Mouse (Mus musculus) forebrain, embryonic 16.5 days (tissue): ENCODE data around the gene Pnlip. TPM values are rescaled to one million over a fixed set of nuclear protein-coding genes. Genes with fewer than 3 reads are reported as not detected.
A peak's percentile ranks its signal among the peaks of the same experiment; 100 is the strongest.

Source experiments
- ATAC-seq: fragments of 200-750 bp; cut with Nextera tagmentation; 2 replicates; pipeline ENCODE4 v1.8.0; 2017; ENCODE audit warnings: mild to moderate bottlenecking, moderate library complexity
- H3K27ac ChIP-seq: fragments of 300-500 bp; sonication (generic); 2 replicates; pipeline ENCODE4 v1.5.1; 2014; ENCODE audit warnings: low read length, control low read depth
- H3K27me3 ChIP-seq: fragments of 300-500 bp; sonication (generic); replicated peaks from 2 replicates; pipeline ENCODE4 v1.6.1; 2014; ENCODE audit warnings: low read length; ENCODE audit not compliant: control insufficient read depth, insufficient read depth
- H3K36me3 ChIP-seq: fragments of 300-500 bp; sonication (generic); 2 replicates; pipeline ENCODE4 v1.6.1; 2014; ENCODE audit not compliant: control insufficient read depth, insufficient read depth
- H3K4me1 ChIP-seq: fragments of 300-500 bp; sonication (generic); replicated peaks from 2 replicates; pipeline ENCODE4 v1.6.1; 2014; ENCODE audit warnings: low read length; ENCODE audit not compliant: control insufficient read depth, insufficient read depth
- H3K4me2 ChIP-seq: fragments of 300-500 bp; sonication (generic); 2 replicates; pipeline ENCODE4 v1.6.1; 2014; ENCODE audit warnings: mild to moderate bottlenecking, low read length, control low read depth
- H3K4me3 ChIP-seq: fragments of 300-500 bp; sonication (generic); replicated peaks from 2 replicates; pipeline ENCODE4 v1.5.1; 2014; ENCODE audit warnings: mild to moderate bottlenecking, low read length, control low read depth
- H3K9ac ChIP-seq: fragments of 300-500 bp; sonication (generic); replicated peaks from 2 replicates; pipeline ENCODE4 v1.6.1; 2014; ENCODE audit warnings: low read depth, low read length, control low read depth
- H3K9me3 ChIP-seq: fragments of 300-500 bp; sonication (generic); 2 replicates; pipeline ENCODE4 v1.6.1; 2016; ENCODE audit warnings: low read length; ENCODE audit not compliant: control insufficient read depth
- WGBS: fragments of 180-500 bp; shearing (Covaris S2); extraction: QIAGEN DNeasy Blood & Tissue Kit; methylation state at CpG from one replicate; pipeline ENCODE4 v1.1.7; 2014; 5-methylcytosine and 5-hydroxymethylcytosine counted together
- polyA plus RNA-seq: library from polyadenylated mRNA; unstranded; fragments of >200 nt; fragmentation: Nextera tagmentation; extraction: Ambion mirVana; gene quantifications from 2 replicates; pipeline ENCODE4 v1.2.1, GENCODE M21; 2015

Pnlip gene
- polyA plus RNA-seq, 1 experiment from 2014 or later = 0.46 TPM

- 85% methylated on average over 3 of the region's 3 CpGs for WGBS
- Histone ChIP-seq H3K27me3 (no peaks in the 10 kb centered on the region), H3K36me3 (no peaks in the 10 kb centered on the region), H3K4me3 (no peak overlapping the region), H3K9me3 (no peaks in the 10 kb centered on the region), H3K4me1 (no peaks in the 10 kb centered on the region), H3K4me2 (no peak overlapping the region), H3K9ac (no peak overlapping the region), H3K27ac (no peak overlapping the region)
- ATAC-seq = no peak
These were observed 22.9 kb upstream of the Pnlip start for GRCm38 (mm10) chr19:58629351-58629773.

DNA sequence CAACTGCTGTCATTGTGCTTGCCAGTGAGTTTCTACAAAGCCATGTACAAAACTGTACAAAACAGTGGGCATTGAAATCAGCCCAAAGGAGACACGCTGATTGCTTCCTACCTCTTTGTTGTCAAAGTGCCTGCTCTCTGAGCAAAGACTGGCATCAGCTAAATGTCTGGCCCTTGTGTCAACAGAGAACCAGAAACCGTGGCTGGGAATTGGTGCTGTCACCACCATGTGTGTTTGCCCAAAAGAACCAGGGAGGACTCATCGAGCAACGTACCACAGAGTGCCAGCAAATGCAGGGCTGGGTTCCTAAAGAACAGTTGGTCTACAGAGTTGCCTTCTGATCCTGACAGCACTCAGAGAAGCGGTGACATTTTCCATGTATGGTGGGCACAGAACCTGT lies 2.3 kb upstream of the Pnlip start:
- WGBS = 47% methylated on average over 5 of the region's 5 CpGs
- no peak overlapping the region for H3K9ac ChIP-seq
- ATAC-seq = no peak

GRCm38 (mm10) chr19:58662098-58662497 lies 9.8 kb downstream of the Pnlip start:
- H3K36me3 ChIP-seq = no peaks in the 10 kb centered on the region
- no peak overlapping the region for H3K27ac ChIP-seq
- ATAC-seq = no peak
- no peaks in the 10 kb centered on the region for H3K27me3 ChIP-seq
- no peaks in the 10 kb centered on the region for H3K9me3 ChIP-seq
- no peak overlapping the region for H3K4me2 ChIP-seq
- no peaks in the 10 kb centered on the region for H3K4me1 ChIP-seq
- WGBS = 59% methylated on average over 4 of the region's 4 CpGs
- H3K9ac ChIP-seq = no peak overlapping the region
- H3K4me3 ChIP-seq = no peak overlapping the region

More for the DNA sequence above, 2.3 kb upstream of the Pnlip start:
- Histone ChIP-seq H3K9me3 (no peaks in the 10 kb centered on the region), H3K4me1 (no peaks in the 10 kb centered on the region), H3K27ac (no peak overlapping the region), H3K4me2 (no peak overlapping the region), H3K27me3 (no peaks in the 10 kb centered on the region), H3K36me3 (no peaks in the 10 kb centered on the region), H3K4me3 (no peak overlapping the region)

GRCm38 (mm10) chr19:58663317-58663716 lies 11.0 kb downstream of the Pnlip start:
- no peak for ATAC-seq
- no peaks in the 10 kb centered on the region for H3K4me1 ChIP-seq
- H3K4me2 ChIP-seq = no peak overlapping the region
- 79% methylated on average over 2 of the region's 2 CpGs for WGBS
- no peak overlapping the region for H3K9ac ChIP-seq
- no peaks in the 10 kb centered on the region for H3K9me3 ChIP-seq
- no peaks in the 10 kb centered on the region for H3K36me3 ChIP-seq
- no peak overlapping the region for H3K4me3 ChIP-seq
- H3K27me3 ChIP-seq = no peaks in the 10 kb centered on the region
- H3K27ac ChIP-seq = no peak overlapping the region

DNA sequence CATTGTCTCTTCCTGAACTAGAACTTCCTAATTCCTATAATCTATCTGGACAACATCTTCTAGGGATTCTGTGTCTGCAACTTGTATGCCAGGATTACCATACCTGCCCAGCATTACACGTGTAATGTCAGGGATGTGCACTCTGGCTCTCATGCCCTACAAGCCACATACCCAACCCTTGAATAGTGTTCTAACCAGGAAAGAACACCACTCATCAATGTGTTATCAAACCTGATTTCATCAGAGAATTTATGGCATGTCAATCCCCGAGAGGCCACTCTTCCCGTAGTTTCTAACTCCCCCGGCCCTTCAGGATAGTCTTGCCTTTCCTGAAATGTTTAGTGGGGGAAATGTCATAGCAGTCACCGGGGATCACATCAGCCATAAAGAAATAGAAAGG lies 12.6 kb downstream of the Pnlip start:
- no peak overlapping the region for H3K9ac ChIP-seq
- H3K36me3 ChIP-seq = no peaks in the 10 kb centered on the region
- no peak overlapping the region for H3K4me3 ChIP-seq
- H3K4me2 ChIP-seq = no peak overlapping the region
- H3K4me1 ChIP-seq = no peaks in the 10 kb centered on the region
- no peaks in the 10 kb centered on the region for H3K27me3 ChIP-seq
- no peak for ATAC-seq
- no peaks in the 10 kb centered on the region for H3K9me3 ChIP-seq
- no peak overlapping the region for H3K27ac ChIP-seq
- WGBS = 91% methylated on average over 5 of the region's 5 CpGs

DNA sequence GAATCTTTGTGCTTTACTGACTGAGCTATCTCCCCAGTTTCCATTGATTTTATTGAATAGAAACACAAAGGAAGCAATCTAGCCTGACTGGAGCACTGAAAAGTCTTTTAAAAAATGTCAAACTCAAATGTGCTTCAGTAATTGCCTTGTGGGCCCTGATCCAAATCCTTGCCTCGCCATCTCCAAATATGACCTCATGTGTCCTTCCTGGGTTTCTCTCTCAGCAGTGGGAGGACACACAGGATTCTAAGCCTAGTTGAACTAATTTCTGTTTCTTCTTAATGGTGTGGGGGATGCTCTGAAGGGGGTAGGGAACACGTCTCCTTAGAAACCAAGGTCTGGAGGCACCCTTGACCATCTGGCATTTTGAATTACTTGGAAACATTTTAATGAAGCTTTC lies 22.3 kb downstream of the Pnlip start:
- ATAC-seq = peak; percentile 73
- H3K4me1 ChIP-seq = peaks cover 6% of the 10 kb centered on the region

DNA sequence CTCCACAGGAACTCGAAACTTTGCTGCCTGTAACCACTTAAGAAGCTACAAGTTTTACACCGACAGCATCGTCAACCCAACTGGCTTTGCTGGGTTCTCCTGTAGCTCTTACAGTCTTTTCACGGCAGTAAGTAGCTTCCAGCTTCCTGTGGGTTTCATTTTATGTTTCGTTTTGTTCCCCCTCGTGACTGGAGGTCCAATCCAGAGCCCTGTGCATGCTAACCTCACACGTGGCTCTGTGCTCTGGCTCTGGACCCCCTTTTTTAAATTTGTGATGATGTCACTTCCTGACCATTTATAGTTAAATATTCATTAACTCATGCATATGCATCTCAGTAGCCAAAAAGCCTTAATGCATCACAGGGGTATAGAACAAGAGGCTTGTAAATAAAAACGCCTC lies 24.8 kb downstream of the Pnlip start:
- Histone ChIP-seq H3K36me3 (no peaks in the 10 kb centered on the region), H3K4me1 (peaks cover 6% of the 10 kb centered on the region), H3K4me2 (no peak overlapping the region), H3K27ac (no peak overlapping the region), H3K27me3 (no peaks in the 10 kb centered on the region), H3K4me3 (no peak overlapping the region), H3K9ac (no peak overlapping the region), H3K9me3 (no peaks in the 10 kb centered on the region)
- WGBS = 65% methylated on average over 8 of the region's 8 CpGs
- ATAC-seq = no peak

More for the DNA sequence above, 22.3 kb downstream of the Pnlip start:
- H3K27me3 ChIP-seq = no peaks in the 10 kb centered on the region
- WGBS = 8% methylated on average over 2 of the region's 2 CpGs
- H3K4me3 ChIP-seq = no peak overlapping the region
- no peaks in the 10 kb centered on the region for H3K9me3 ChIP-seq
- H3K36me3 ChIP-seq = no peaks in the 10 kb centered on the region
- H3K27ac ChIP-seq = no peak overlapping the region
- no peak overlapping the region for H3K4me2 ChIP-seq
- no peak overlapping the region for H3K9ac ChIP-seq

- 90% methylated on average over 1 of the region's 1 CpGs for WGBS
- Histone ChIP-seq H3K27ac (no peak overlapping the region), H3K4me3 (no peak overlapping the region), H3K9me3 (no peaks in the 10 kb centered on the region), H3K9ac (no peak overlapping the region), H3K4me1 (no peaks in the 10 kb centered on the region), H3K4me2 (no peak overlapping the region), H3K27me3 (no peaks in the 10 kb centered on the region), H3K36me3 (no peaks in the 10 kb centered on the region)
- ATAC-seq = no peak
These were observed 36.6 kb downstream of the Pnlip start for GRCm38 (mm10) chr19:58688933-58689332.

DNA sequence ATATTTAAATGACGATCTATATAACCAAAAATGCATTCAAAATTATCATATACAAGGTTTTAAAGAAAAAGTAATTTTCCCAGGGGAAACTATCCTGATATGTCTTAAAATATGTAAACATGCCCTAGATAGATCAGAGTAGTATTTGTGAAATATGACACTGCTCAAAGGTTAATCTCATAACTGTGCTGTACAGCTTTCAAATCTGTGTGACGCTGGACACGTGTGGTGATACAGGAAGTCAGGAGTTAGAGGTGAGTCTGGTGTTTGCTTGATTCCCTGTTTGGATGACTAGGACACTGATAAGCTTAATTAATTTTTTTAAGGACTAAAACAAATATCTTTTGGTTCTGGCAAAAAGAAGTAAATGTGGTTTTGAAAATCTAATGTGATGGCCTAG lies 43.0 kb downstream of the Pnlip start:
- H3K9ac ChIP-seq = no peak overlapping the region
- no peaks in the 10 kb centered on the region for H3K9me3 ChIP-seq
- no peaks in the 10 kb centered on the region for H3K4me1 ChIP-seq
- H3K4me3 ChIP-seq = no peak overlapping the region
- H3K27ac ChIP-seq = no peak overlapping the region
- no peaks in the 10 kb centered on the region for H3K36me3 ChIP-seq
- H3K4me2 ChIP-seq = no peak overlapping the region
- WGBS = 93% methylated on average over 3 of the region's 3 CpGs
- no peaks in the 10 kb centered on the region for H3K27me3 ChIP-seq
- ATAC-seq = no peak

GRCm38 (mm10) chr19:58696235-58696634 lies 43.9 kb downstream of the Pnlip start:
- 93% methylated on average over 2 of the region's 2 CpGs for whole genome bisulfite sequencing

More at GRCm38 (mm10) chr19:58696235-58696634, 43.9 kb downstream of the Pnlip start:
- no peak overlapping the region for H3K9ac ChIP-seq
- no peaks in the 10 kb centered on the region for H3K36me3 ChIP-seq
- no peak overlapping the region for H3K4me2 ChIP-seq
- no peaks in the 10 kb centered on the region for H3K27me3 ChIP-seq
- ATAC-seq = no peak
- no peaks in the 10 kb centered on the region for H3K9me3 ChIP-seq
- no peak overlapping the region for H3K27ac ChIP-seq
- no peak overlapping the region for H3K4me3 ChIP-seq
- H3K4me1 ChIP-seq = no peaks in the 10 kb centered on the region
